Mouse (Mus musculus) heart, embryonic 14.5 days (tissue): ENCODE results near the gene Myl6. TPM values are rescaled to one million over a fixed set of nuclear protein-coding genes. Genes with fewer than 3 reads are reported as not detected.
"Not testable (repeated sequence)": the region's sequence is repeated elsewhere in the genome, so short reads cannot be mapped to it uniquely, and the experiment has no call there.

Source experiments
- ATAC-seq: fragments of 200-750 bp; cut with Nextera tagmentation; 2 replicates; pipeline ENCODE4 v1.8.0; 2017; ENCODE audit warnings: low read depth, moderate TSS enrichment; ENCODE audit not compliant: insufficient number of reproducible peaks, insufficient read depth, low FRiP score
- H3K27ac ChIP-seq, 2 experiments: fragments of 200-500 bp in 1 of 2; fragments of 300-500 bp in 1 of 2; sonication (generic) in 1 of 2; replicated peaks in 1 of 2; 2 replicates each; pipeline ENCODE4 v1.5.1; 2012 to 2014; ENCODE audit warnings: low read depth in 2 of 2, low read length in 2 of 2, control low read depth in 1 of 2, mild to moderate bottlenecking in 1 of 2, mixed read lengths in 1 of 2; ENCODE audit not compliant: control insufficient read depth in 1 of 2, insufficient read depth in 1 of 2
- H3K27me3 ChIP-seq: fragments of 300-500 bp; sonication (generic); 2 replicates; pipeline ENCODE4 v1.6.1; 2014; ENCODE audit warnings: mild to moderate bottlenecking, low read length, control low read depth; ENCODE audit not compliant: control insufficient read depth, insufficient read depth
- H3K36me3 ChIP-seq: fragments of 300-500 bp; sonication (generic); 2 replicates; pipeline ENCODE4 v1.6.1; 2014; ENCODE audit warnings: mild to moderate bottlenecking, control low read depth, low read length, mixed read lengths; ENCODE audit not compliant: control insufficient read depth, insufficient read depth
- H3K4me1 ChIP-seq, 2 experiments: fragments of 200-500 bp in 1 of 2; fragments of 300-500 bp in 1 of 2; sonication (generic) in 1 of 2; 2 replicates each; pipeline ENCODE4 v1.6.1; 2012 to 2014; ENCODE audit warnings: low read length in 2 of 2, control low read depth in 1 of 2, mixed read lengths in 1 of 2; ENCODE audit not compliant: control insufficient read depth in 2 of 2, insufficient read depth in 2 of 2
- H3K4me2 ChIP-seq: fragments of 300-500 bp; sonication (generic); 2 replicates; pipeline ENCODE4 v1.6.1; 2014; ENCODE audit warnings: mild to moderate bottlenecking, low read length
- H3K4me3 ChIP-seq, 2 experiments: fragments of 200-500 bp in 1 of 2; fragments of 300-500 bp in 1 of 2; sonication (generic) in 1 of 2; 2 replicates each; pipeline ENCODE4 v1.5.1; 2012 to 2014; ENCODE audit warnings: low read length in 2 of 2, mild to moderate bottlenecking in 2 of 2, control low read depth in 1 of 2, low read depth in 1 of 2, moderate library complexity in 1 of 2; ENCODE audit not compliant: control insufficient read depth in 1 of 2, insufficient read depth in 1 of 2
- H3K9ac ChIP-seq: fragments of 300-500 bp; sonication (generic); 2 replicates; pipeline ENCODE4 v1.6.1; 2014; ENCODE audit warnings: mild to moderate bottlenecking, low read length
- H3K9me3 ChIP-seq: fragments of 300-500 bp; sonication (generic); 2 replicates; pipeline ENCODE4 v1.6.1; 2016; ENCODE audit warnings: low read length, control low read depth; ENCODE audit not compliant: control insufficient read depth
- WGBS: fragments of 180-500 bp; shearing (Covaris S2); extraction: QIAGEN DNeasy Blood & Tissue Kit; methylation state at CpG from one replicate; pipeline ENCODE4 v1.1.7; 2014; 5-methylcytosine and 5-hydroxymethylcytosine counted together
- polyA plus RNA-seq: library from polyadenylated mRNA; unstranded; fragments of >200 nt; fragmentation: Nextera tagmentation; extraction: Ambion mirVana; gene quantifications from 2 replicates; pipeline ENCODE4 v1.2.1, GENCODE M21; 2014

The Myl6 gene
- polyA plus RNA-seq, 1 experiment from 2014 or later, result 1,246 TPM

DNA sequence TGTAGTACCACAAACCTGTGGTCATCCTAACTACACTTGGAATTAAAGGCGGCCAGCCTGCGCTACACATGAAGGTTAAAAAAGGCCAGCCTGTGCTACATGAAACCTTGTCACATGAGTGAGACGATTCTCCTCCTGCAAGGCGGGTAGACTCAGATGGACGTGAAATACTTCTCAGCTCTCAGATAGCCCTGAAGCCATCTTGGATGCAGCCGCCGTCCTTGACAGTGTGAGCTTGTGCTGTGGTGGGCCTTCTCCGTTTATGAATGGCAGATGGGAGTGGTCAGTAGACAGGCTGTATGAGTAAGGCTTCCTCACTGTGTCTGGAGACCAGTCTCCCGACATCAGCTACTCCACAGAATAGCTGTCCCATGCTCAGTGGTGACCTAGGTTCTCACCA is 15.3 kb upstream of the Myl6 start:
- Histone ChIP-seq H3K4me2 (no peak overlapping the region), H3K4me3 (no peak overlapping the region), H3K36me3 (peaks cover 53% of the 10 kb centered on the region), H3K27ac (no peak overlapping the region), H3K9ac (no peak overlapping the region), H3K9me3 (no peaks in the 10 kb centered on the region), H3K4me1 (peaks cover 0 to 6% of the 10 kb centered on the region in 2 experiments; a peak in 1 of 4 replicates), H3K27me3 (no peaks in the 10 kb centered on the region)
- no peak for ATAC-seq
- WGBS, result 83% methylated on average over 9 of the region's 9 CpGs

- Histone ChIP-seq H3K4me2 (no peak overlapping the region), H3K27ac (no peak overlapping the region), H3K27me3 (no peaks in the 10 kb centered on the region), H3K4me1 (peaks cover 0 to 6% of the 10 kb centered on the region in 2 experiments; a peak in 2 of 4 replicates), H3K36me3 (peaks cover 44% of the 10 kb centered on the region), H3K9ac (no peak overlapping the region), H3K4me3 (no peak overlapping the region), H3K9me3 (no peaks in the 10 kb centered on the region)
- ATAC-seq, result no peak
- 75% methylated on average over 9 of the region's 9 CpGs for WGBS
Measured at GRCm38 (mm10) chr10:128508260-128508659, 14.3 kb upstream of the Myl6 start.

- Histone ChIP-seq H3K27me3 (no peaks in the 10 kb centered on the region), H3K9me3 (no peaks in the 10 kb centered on the region), H3K9ac (no peak overlapping the region), H3K4me2 (no peak overlapping the region), H3K4me3 (no peak overlapping the region), H3K27ac (no peak overlapping the region), H3K4me1 (peaks cover 0 to 6% of the 10 kb centered on the region in 2 experiments; a peak in 2 of 4 replicates), H3K36me3 (peaks cover 23% of the 10 kb centered on the region)
- no peak for ATAC-seq
- whole genome bisulfite sequencing, result 95% methylated on average over 14 of the region's 14 CpGs
Measured at GRCm38 (mm10) chr10:128505974-128506373, 12.0 kb upstream of the Myl6 start.

GRCm38 (mm10) chr10:128505371-128505667 is 11.4 kb upstream of the Myl6 start:
- H3K9ac ChIP-seq, H3K4me2 ChIP-seq, H3K27me3 ChIP-seq, H3K4me3 ChIP-seq, H3K4me1 ChIP-seq, H3K27ac ChIP-seq, H3K9me3 ChIP-seq, ATAC-seq: not testable (repeated sequence)
- H3K36me3 ChIP-seq, result peaks cover 17% of the 10 kb centered on the region
- WGBS, result 74% methylated on average over 5 of the region's 5 CpGs

DNA sequence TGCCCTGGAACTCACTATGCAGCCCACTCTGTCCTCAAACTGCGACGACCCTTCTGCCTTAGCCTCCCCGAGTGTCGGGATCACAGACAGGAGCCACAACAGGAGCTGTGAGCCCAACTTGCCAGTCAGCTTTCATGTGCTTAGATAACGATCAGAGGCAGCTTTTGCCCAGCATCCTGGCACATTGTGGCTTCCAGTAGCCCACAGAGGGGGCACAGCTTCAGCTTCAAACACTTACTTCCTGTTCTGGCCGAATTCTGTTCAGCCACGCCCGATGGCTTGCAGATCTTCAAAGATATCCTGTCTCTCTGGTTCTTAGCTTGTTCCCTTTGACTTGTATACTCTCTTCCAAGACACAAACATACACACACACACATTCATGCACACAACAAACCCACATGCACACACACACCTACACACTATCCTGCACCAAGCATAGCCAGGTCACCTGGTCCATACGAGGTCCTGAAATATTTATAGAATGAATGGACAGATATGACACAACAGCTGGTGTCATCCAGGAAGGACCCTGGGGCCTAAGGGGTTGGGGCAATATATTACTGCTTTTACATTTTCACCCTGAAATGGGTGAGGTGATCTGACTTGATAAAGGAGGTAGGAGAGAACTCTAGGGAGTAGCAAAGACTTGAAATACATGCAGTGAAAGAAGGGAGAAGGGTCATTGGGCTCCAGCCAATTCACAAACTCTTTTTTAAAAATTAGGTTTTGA is 10.9 kb upstream of the Myl6 start:
- Histone ChIP-seq H3K9me3 (no peaks in the 10 kb centered on the region), H3K27ac (no peak overlapping the region), H3K27me3 (no peaks in the 10 kb centered on the region), H3K9ac (no peak overlapping the region), H3K4me2 (no peak overlapping the region), H3K4me1 (peaks cover 0 to 6% of the 10 kb centered on the region in 2 experiments; a peak in 2 of 4 replicates), H3K36me3 (peaks cover 12% of the 10 kb centered on the region), H3K4me3 (no peak overlapping the region)
- 67% methylated on average over 9 of the region's 9 CpGs for WGBS
- no peak for ATAC-seq

DNA sequence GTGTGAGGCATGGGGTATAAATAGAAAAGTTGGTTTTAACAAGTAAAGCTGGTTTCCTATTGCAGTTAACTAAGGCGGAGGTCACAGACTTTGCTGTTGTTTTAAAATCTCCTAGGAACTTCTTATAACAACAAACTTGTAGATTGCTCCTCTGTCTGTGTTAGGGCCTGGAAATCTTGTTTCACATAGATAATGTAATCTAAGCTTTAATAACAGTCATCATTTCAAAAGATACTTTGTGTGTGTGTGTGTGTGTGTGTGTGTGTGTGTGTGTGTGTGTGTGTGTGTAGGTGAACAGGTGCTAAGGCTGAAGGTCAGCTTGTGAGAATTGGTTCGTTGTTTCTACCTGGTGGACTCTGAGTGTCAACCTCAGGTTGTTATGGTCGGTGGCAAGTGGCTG is 10.1 kb upstream of the Myl6 start:
- Histone ChIP-seq H3K27ac (no peak overlapping the region), H3K36me3 (0 out of 2 replicates have a peak, but pooled peaks cover 5% of the 10 kb centered on the region), H3K27me3 (no peaks in the 10 kb centered on the region), H3K9ac (no peak overlapping the region), H3K4me1 (peaks cover 2 to 10% of the 10 kb centered on the region in 2 experiments; a peak in 3 of 4 replicates), H3K4me3 (no peak overlapping the region), H3K9me3 (no peaks in the 10 kb centered on the region), H3K4me2 (no peak overlapping the region)
- ATAC-seq, result no peak
- WGBS, result 75% methylated on average over 3 of the region's 3 CpGs

GRCm38 (mm10) chr10:128503532-128503931 is 9.6 kb upstream of the Myl6 start:
- H3K4me3 ChIP-seq, result no peak overlapping the region
- H3K27ac ChIP-seq, result no peak overlapping the region
- no peaks in the 10 kb centered on the region for H3K9me3 ChIP-seq
- WGBS, result 74% methylated on average over 8 of the region's 8 CpGs
- H3K4me2 ChIP-seq, result no peak overlapping the region
- no peak overlapping the region for H3K9ac ChIP-seq
- ATAC-seq, result no peak
- H3K27me3 ChIP-seq, result no peaks in the 10 kb centered on the region
- H3K36me3 ChIP-seq, result no peaks in the 10 kb centered on the region
- peaks cover 2 to 10% of the 10 kb centered on the region in 2 experiments; a peak in 3 of 4 replicates for H3K4me1 ChIP-seq

GRCm38 (mm10) chr10:128502341-128502740 is 8.4 kb upstream of the Myl6 start:
- no peak for ATAC-seq
- Histone ChIP-seq H3K9me3 (no peaks in the 10 kb centered on the region), H3K4me3 (no peak overlapping the region), H3K4me1 (peaks cover 4 to 21% of the 10 kb centered on the region in 2 experiments; a peak in 3 of 4 replicates), H3K27ac (no peak overlapping the region), H3K4me2 (no peak overlapping the region), H3K36me3 (no peaks in the 10 kb centered on the region), H3K9ac (no peak overlapping the region), H3K27me3 (no peaks in the 10 kb centered on the region)
- WGBS, result 74% methylated on average over 5 of the region's 5 CpGs
